Mouse (Mus musculus): ENCODE measurements around the gene Bmper. TPM values are rescaled to one million over a fixed set of nuclear protein-coding genes. Genes with fewer than 3 reads are reported as not detected.

The Bmper gene
- total and polyA plus RNA-seq, 2 experiments = 0.23 to 1.2 TPM

DNA sequence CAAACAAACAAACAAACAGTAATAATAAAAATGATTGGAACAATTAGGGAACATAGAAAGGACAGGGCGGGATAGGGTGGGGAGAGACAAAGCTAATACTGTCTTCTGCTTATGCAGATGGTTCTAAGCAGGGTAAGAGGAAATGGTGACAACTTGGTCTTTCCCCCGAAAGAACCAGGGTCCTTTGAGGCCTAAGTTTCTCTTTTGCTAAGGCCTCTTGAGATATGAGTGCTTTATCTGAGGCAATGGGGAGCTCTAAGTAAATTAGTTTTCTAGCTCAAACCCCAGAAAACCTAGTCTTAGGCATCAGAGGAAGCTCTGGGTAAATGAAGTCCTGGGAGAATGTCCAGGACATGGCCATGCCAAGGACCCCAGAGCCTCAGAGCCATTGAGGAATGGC, 141.2 kb downstream of the Bmper start:
- no peaks in the 10 kb centered on the region for H3K36me3 ChIP-seq (ENCODE audit: control insufficient read depth, insufficient read depth, low read length)
- no peak overlapping the region for H3K4me3 ChIP-seq (ENCODE audit: insufficient read depth, low read depth, low read length)
- H3K4me1 ChIP-seq (ENCODE audit: control insufficient read depth, insufficient read depth, low read length) = peaks cover 3% of the 10 kb centered on the region
- H3K27ac ChIP-seq (replicated peaks; ENCODE audit: insufficient read depth, low read depth, low read length) = no peak overlapping the region
- WGBS = 92% methylated on average over 2 of the region's 2 CpGs
- no peak for DNase-seq (ENCODE audit: extremely low read depth, low read depth, low spot score)
- no peaks in the 10 kb centered on the region for H3K27me3 ChIP-seq (ENCODE audit: control insufficient read depth, insufficient read depth, low read length)
- H3K79me2 ChIP-seq (ENCODE audit: control insufficient read depth, insufficient read depth, low read length) = no peaks in the 10 kb centered on the region
- TF ChIP-seq POLR2A (IDR thresholded peaks at IDR 0.05; ENCODE audit: extremely low read depth, insufficient read depth, low read length) (no peak), CTCF (IDR thresholded peaks at IDR 0.05; ENCODE audit: low read depth, low read length) (no peak)
- H3K9ac ChIP-seq (ENCODE audit: low read depth, low read length) = no peak overlapping the region

DNA sequence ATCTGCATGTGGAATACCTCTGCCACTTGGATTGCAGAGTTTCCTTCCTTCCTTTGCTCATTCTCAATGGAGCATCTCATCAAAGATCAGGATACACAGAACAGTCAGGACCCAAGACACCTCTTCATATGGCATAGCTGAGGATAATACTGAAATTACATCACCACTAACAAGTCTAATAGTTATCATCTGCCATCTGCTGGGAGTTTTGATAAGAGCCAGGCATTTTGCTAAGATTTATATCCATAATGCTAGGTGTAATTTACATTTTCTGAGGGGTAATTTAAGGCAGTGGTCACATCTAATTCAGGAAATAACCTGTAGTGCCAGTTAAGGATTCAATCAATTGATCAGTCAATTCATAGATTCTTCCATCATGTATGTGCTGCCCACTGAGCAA, 145.2 kb downstream of the Bmper start:
- H3K9ac ChIP-seq (ENCODE audit: low read depth, low read length) = no peak overlapping the region
- TF ChIP-seq CTCF (IDR thresholded peaks at IDR 0.05; ENCODE audit: low read depth, low read length) (no peak), POLR2A (IDR thresholded peaks at IDR 0.05; ENCODE audit: extremely low read depth, insufficient read depth, low read length) (no peak)

DNA sequence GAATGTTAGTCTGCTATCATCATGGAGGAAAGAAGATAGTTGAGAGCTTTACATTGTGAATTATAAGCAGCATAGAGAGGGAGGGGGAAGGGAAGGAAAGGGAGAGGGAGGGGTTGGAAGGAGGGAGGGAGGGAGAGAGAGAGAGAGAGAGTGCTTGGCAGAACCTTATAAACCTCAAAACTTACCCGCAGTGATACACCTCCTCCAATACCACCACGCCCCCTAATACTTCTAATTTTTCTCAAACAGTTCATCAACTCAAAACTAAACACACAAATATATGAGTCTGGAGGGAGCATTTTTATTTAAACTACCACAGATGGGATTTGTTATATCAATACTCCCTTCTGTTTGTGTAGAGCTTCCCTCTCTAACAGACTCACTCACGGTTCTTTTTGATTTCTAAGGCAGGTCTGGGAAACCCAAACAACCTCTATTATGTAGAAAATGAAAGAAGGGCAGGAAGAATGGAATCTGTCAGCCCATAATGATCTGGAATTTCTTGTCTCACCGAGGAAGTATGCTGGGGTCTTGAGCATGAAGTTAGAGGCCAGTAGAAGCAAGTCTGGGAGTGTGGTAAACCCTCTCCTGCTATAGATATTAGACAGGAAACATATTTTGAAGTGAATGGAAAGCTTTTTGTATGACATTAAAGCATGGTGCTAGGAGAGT, 152.0 kb downstream of the Bmper start:
- TF ChIP-seq POLR2A (IDR thresholded peaks at IDR 0.05; ENCODE audit: extremely low read depth, insufficient read depth, low read length) = no peak
- TF ChIP-seq CTCF (IDR thresholded peaks at IDR 0.05; ENCODE audit: low read depth, low read length) = no peak
- Histone ChIP-seq H3K4me3 (ENCODE audit: insufficient read depth, low read depth, low read length) (no peak overlapping the region), H3K4me1 (ENCODE audit: control insufficient read depth, insufficient read depth, low read length) (no peaks in the 10 kb centered on the region), H3K27me3 (ENCODE audit: control insufficient read depth, insufficient read depth, low read length) (no peaks in the 10 kb centered on the region), H3K9ac (ENCODE audit: low read depth, low read length) (no peak overlapping the region), H3K36me3 (ENCODE audit: control insufficient read depth, insufficient read depth, low read length) (no peaks in the 10 kb centered on the region), H3K79me2 (ENCODE audit: control insufficient read depth, insufficient read depth, low read length) (no peaks in the 10 kb centered on the region), H3K27ac (replicated peaks; ENCODE audit: insufficient read depth, low read depth, low read length) (no peak overlapping the region)
- WGBS = 84% methylated on average over 4 of the region's 4 CpGs
- no peak for DNase-seq (ENCODE audit: extremely low read depth, low read depth, low spot score)

More for the DNA sequence above, 145.2 kb downstream of the Bmper start:
- peaks cover 3% of the 10 kb centered on the region for H3K4me1 ChIP-seq (ENCODE audit: control insufficient read depth, insufficient read depth, low read length)
- H3K27ac ChIP-seq (replicated peaks; ENCODE audit: insufficient read depth, low read depth, low read length) = no peak overlapping the region
- H3K4me3 ChIP-seq (ENCODE audit: insufficient read depth, low read depth, low read length) = no peak overlapping the region
- H3K79me2 ChIP-seq (ENCODE audit: control insufficient read depth, insufficient read depth, low read length) = no peaks in the 10 kb centered on the region
- no peaks in the 10 kb centered on the region for H3K27me3 ChIP-seq (ENCODE audit: control insufficient read depth, insufficient read depth, low read length)
- no peaks in the 10 kb centered on the region for H3K36me3 ChIP-seq (ENCODE audit: control insufficient read depth, insufficient read depth, low read length)
- no peak for DNase-seq (ENCODE audit: extremely low read depth, low read depth, low spot score)

DNA sequence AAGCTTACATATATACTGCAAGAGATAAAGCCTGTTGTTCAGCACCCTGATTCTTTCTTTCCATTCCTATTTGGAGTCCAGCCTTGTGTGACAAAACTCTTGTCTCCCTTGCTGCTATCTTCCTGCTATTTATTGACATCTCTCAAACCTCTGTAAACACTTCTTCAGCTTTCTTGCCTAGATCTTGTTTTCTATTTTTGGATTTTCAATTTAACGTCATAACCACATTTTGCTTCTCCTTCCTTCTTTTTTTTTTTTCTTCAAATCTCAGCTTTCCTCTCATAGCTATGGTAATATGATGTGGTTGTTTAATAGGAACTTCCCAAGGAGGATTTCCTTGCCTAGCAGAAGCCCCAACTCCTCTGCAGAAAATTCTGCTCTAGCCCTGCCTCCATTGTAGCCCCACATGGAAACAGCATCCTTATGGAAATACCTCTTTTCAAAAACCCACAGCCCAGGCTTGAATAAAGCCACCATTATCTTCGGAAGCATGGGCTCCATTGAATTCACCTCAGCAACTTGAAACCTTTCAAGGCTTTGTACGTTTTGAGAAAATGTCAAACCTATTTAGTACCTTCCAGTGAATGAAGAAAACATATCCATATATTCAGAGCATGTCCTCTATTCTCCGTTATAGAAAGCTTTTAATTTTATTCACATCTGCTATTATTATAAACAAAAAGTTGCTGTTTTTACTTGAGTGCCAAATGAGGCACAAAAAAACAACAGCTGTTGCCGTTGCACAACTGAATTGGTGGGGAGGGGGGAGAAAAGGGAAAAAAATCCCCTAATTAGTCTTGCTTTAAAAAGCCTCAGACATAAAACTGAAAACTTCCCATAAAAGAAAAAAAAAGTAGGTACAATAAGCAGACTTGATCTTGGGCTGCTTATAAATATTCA, 155.2 kb downstream of the Bmper start:
- no peaks in the 10 kb centered on the region for H3K79me2 ChIP-seq (ENCODE audit: control insufficient read depth, insufficient read depth, low read length)
- no peak overlapping the region for H3K27ac ChIP-seq (replicated peaks; ENCODE audit: insufficient read depth, low read depth, low read length)
- WGBS = 83% methylated on average over 5 of the region's 5 CpGs
- H3K36me3 ChIP-seq (ENCODE audit: control insufficient read depth, insufficient read depth, low read length) = no peaks in the 10 kb centered on the region
- H3K27me3 ChIP-seq (ENCODE audit: control insufficient read depth, insufficient read depth, low read length) = no peaks in the 10 kb centered on the region
- H3K9ac ChIP-seq (ENCODE audit: low read depth, low read length) = no peak overlapping the region
- no peak overlapping the region for H3K4me3 ChIP-seq (ENCODE audit: insufficient read depth, low read depth, low read length)
- no peak for DNase-seq (ENCODE audit: extremely low read depth, low read depth, low spot score)
- H3K4me1 ChIP-seq (ENCODE audit: control insufficient read depth, insufficient read depth, low read length) = no peaks in the 10 kb centered on the region
- TF ChIP-seq POLR2A (IDR thresholded peaks at IDR 0.05; ENCODE audit: extremely low read depth, insufficient read depth, low read length) (no peak), CTCF (IDR thresholded peaks at IDR 0.05; ENCODE audit: low read depth, low read length) (no peak)

DNA sequence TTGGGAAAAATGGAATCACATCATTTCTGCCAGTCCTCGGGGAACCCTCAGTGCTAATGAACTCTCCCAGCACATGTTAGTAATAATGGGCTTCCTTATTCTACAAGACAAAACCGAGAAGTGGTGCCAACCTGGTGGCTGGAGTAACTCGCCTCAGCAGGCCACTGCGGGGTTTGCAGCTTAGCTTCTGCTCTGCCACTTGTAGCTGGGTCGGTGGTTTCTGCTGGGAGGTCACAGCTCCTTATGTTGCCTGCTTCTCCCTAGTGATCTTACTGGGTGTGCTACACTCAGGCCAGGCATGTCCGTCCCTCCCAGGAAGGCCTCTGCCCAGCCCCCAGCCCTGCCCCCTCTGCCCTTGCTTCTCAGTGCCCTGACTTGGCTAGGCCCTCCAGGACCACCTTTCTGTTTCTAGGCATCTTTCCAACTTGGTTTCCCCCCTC, 155.9 kb downstream of the Bmper start:
- H3K9ac ChIP-seq (ENCODE audit: low read depth, low read length) = no peak overlapping the region
- no peak overlapping the region for H3K27ac ChIP-seq (replicated peaks; ENCODE audit: insufficient read depth, low read depth, low read length)
- DNase-seq (ENCODE audit: extremely low read depth, low read depth, low spot score) = no peak
- no peaks in the 10 kb centered on the region for H3K79me2 ChIP-seq (ENCODE audit: control insufficient read depth, insufficient read depth, low read length)
- H3K4me3 ChIP-seq (ENCODE audit: insufficient read depth, low read depth, low read length) = no peak overlapping the region
- no peak for TF ChIP-seq POLR2A (IDR thresholded peaks at IDR 0.05; ENCODE audit: extremely low read depth, insufficient read depth, low read length)
- no peak for TF ChIP-seq CTCF (IDR thresholded peaks at IDR 0.05; ENCODE audit: low read depth, low read length)
- no peaks in the 10 kb centered on the region for H3K36me3 ChIP-seq (ENCODE audit: control insufficient read depth, insufficient read depth, low read length)
- 75% methylated on average over 6 of the region's 6 CpGs for WGBS
- no peaks in the 10 kb centered on the region for H3K27me3 ChIP-seq (ENCODE audit: control insufficient read depth, insufficient read depth, low read length)
- peaks cover 2% of the 10 kb centered on the region; the same call in 1 of the 2 replicates for H3K4me1 ChIP-seq (ENCODE audit: control insufficient read depth, insufficient read depth, low read length)

All from liver, adult 2 months (tissue).